Mouse (Mus musculus) gastrocnemius, adult 8-10 months (tissue): ENCODE results near the gene Rpl7l1. TPM values are rescaled to one million over a fixed set of nuclear protein-coding genes. Genes with fewer than 3 reads are reported as not detected.
"Not testable (repeated sequence)": the region's sequence is repeated elsewhere in the genome, so short reads cannot be mapped to it uniquely, and the experiment has no call there.

Experiments
- DNase-seq, 2 experiments: peaks; one replicate each; pipeline ENCODE4 v3.0.0; 2022; ENCODE audit warnings: low spot score in 2 of 2
- total RNA-seq, 4 experiments: library from RNA; stranded (reverse); gene quantifications; 2 replicates each; pipeline ENCODE4 v1.2.4; 2022

The Rpl7l1 gene
- total RNA-seq, 4 experiments from 2014 or later = 35.1 to 39.6 (median 37.4) TPM

- DNase-seq = no peak
Observed at GRCm38 (mm10) chr17:46775070-46775469, 7.4 kb downstream of the Rpl7l1 start.

GRCm38 (mm10) chr17:46774131-46774472 is 8.4 kb downstream of the Rpl7l1 start:
- no peak for DNase-seq

- no peak for DNase-seq
Observed at GRCm38 (mm10) chr17:46773278-46774130, 9.0 kb downstream of the Rpl7l1 start.

GRCm38 (mm10) chr17:46772404-46773277 is 9.8 kb downstream of the Rpl7l1 start, which contains the start of gene 2310039H08Rik:
Gene 2310039H08Rik (plus strand): TSS chr17:46772635.
- DNase-seq = peak; percentile 72 to 77

- no peak for DNase-seq
Observed at GRCm38 (mm10) chr17:46772038-46772403, 10.5 kb downstream of the Rpl7l1 start.

GRCm38 (mm10) chr17:46771616-46772015 is 10.9 kb downstream of the Rpl7l1 start:
- DNase-seq = peak in 1 of 2 experiments; percentile 11

- DNase-seq = no peak
Observed at GRCm38 (mm10) chr17:46771025-46771424, 11.4 kb downstream of the Rpl7l1 start.

GRCm38 (mm10) chr17:46770546-46770945 is 11.9 kb downstream of the Rpl7l1 start:
- DNase-seq = no peak

GRCm38 (mm10) chr17:46767868-46768267 is 14.6 kb downstream of the Rpl7l1 start:
- DNase-seq = no peak

- not testable (repeated sequence) for DNase-seq
Observed at GRCm38 (mm10) chr17:46764916-46765315, 17.6 kb downstream of the Rpl7l1 start.

GRCm38 (mm10) chr17:46763544-46763943 is 18.9 kb downstream of the Rpl7l1 start, which contains the start of gene Ptcra:
Gene Ptcra (minus strand): TSS chr17:46763712.
- no peak for DNase-seq

GRCm38 (mm10) chr17:46758753-46759152 is 23.7 kb downstream of the Rpl7l1 start:
- no peak for DNase-seq

GRCm38 (mm10) chr17:46751794-46752556 is 30.5 kb downstream of the Rpl7l1 start, which contains the start of gene Cnpy3:
Gene Cnpy3 (minus strand): TSS chr17:46752214.
- DNase-seq = peak; percentile 91 to 97

- no peak for DNase-seq
Observed at GRCm38 (mm10) chr17:46751056-46751793, 31.2 kb downstream of the Rpl7l1 start.

- no peak for DNase-seq
Observed at GRCm38 (mm10) chr17:46750580-46750979, 31.9 kb downstream of the Rpl7l1 start.

GRCm38 (mm10) chr17:46749282-46749681 is 33.2 kb downstream of the Rpl7l1 start:
- no peak for DNase-seq

GRCm38 (mm10) chr17:46747806-46748205 is 34.7 kb downstream of the Rpl7l1 start:
- DNase-seq = no peak

GRCm38 (mm10) chr17:46747234-46747633 is 35.2 kb downstream of the Rpl7l1 start:
- DNase-seq = no peak

GRCm38 (mm10) chr17:46745506-46745905 is 37.0 kb downstream of the Rpl7l1 start:
- no peak for DNase-seq

GRCm38 (mm10) chr17:46742986-46743385 is 39.5 kb downstream of the Rpl7l1 start:
- DNase-seq = no peak

GRCm38 (mm10) chr17:46741305-46741704 is 41.2 kb downstream of the Rpl7l1 start:
- DNase-seq = no peak
